Mouse (Mus musculus): ENCODE results near the gene Syne2. TPM values are rescaled to one million over a fixed set of nuclear protein-coding genes. Genes with fewer than 3 reads are reported as not detected.
"Not testable (repeated sequence)": the region's sequence is repeated elsewhere in the genome, so short reads cannot be mapped to it uniquely, and the experiment has no call there.

Syne2 gene
- 10 to 100 TPM; 23.3 to 28.4 (median 24.6) TPM for total RNA-seq (2022)

DNA sequence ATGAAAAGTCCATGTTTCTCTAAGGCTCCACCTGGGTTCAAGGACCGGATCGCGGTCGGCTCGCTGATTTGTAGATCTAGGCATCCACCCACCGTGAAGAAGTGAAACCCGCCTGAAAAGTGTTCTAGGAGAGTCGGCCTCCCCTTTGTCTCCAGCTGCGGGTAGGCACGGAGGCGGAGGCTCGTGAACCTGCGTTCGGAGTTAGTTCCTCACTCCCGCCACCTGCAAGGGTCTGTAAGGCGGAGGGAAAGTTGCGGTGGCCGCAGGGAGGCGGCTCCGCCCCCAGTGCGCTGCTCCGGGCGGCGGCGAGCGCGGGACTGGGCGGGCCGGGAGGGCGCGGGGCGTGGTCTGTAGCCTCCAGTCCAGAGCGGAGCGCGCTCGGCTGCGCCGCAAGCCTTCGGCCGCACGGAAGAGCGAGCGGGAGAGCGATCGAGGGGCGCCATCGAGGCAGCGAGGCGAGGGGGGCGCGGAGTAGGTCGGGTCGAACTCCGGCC is at the start of gene Syne2:
Syne2 (plus strand) TSS at position 176 of the 494 bp plus-strand sequence.
- DNase-seq (ENCODE audit: low spot score in 2 of 2) = peak; percentile 6 to 33

DNA sequence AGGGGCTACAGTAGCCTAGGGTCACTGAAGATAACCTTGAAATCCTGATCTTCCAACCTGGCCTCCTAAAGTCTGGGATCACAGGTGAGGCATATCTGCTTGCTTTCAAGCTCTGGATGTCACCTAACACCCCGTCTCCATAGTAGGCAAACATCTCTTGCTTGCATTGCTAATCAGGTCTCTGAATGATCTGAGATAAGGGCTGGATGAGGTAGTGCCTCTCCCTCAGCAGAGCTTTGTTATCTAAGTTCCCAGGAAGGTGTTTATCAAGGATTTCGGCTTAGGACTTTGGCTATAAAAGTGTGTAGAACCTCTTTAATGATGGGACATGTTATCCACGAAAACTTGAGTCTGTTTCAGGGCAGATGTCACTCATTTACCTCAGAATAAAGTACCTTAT is 46.5 kb upstream of the Syne2 start:
- DNase-seq (ENCODE audit: low spot score in 2 of 2) = no peak

DNA sequence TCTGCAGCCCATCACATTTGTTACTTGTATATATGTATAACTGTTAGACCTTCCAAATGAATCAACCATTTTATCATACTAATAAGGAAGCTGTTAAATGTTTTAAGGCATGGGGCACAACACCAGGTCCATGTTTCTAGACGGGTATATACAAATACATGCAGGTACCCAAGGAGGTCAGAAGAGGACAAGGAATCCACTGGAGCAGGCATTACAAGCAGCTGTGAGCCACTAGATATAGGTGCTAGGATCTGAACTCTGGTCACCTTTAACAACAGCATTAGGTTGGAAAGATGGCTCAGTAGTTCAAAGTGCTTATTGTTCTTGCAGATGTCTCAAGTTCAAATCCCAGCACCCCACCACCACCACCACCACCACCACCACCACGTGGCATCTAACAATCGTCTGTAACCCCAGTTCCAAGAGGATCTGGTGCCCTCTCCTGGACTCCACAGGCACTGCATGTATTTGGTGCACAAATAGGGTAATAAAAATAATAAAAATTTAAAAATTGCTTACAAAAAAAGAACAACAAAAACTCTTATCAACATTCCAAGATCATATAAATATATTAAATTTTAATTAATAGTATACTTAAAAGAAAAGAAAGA is 45.4 kb upstream of the Syne2 start:
- peak in 1 of 2 experiments; percentile 27 for DNase-seq (ENCODE audit: low spot score in 2 of 2)

DNA sequence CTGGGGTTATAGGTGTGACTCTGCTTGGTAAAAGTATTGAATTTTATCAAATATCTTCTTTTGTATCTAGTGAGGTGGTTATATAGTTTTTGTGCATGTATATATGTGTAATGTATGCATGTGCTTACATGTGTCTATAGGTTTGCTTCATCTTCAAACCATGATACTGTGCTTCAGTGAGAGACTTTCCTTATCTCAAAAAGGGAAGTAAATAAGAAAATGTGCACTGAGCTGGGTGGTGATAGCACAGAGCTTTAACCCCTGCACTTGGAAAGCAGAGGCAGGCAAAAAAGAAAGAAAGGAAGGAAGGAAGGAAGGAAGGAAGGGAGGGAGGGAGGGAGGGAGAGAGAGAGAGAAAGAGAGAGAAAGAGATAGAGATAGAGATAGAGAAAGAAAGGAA is 36.5 kb upstream of the Syne2 start:
- DNase-seq (ENCODE audit: low spot score in 2 of 2) = no peak

DNA sequence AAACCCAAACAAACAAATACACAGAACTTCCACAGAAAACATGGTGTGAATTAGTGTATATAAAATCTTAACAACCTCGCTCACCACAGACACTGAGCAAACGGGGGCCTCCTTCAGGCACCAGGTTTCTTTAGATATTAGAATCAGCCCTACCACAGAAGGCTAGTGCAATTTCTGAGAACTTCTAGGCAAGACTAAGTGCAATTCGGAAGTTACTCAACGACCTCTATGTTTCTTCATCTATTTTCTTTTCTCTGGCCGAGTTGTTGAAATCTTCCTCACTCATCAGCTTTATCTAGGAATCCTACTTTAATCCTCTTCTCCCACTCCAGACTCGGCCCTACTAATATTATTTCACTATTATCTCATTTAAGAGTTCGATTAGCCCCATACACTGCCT is 35.9 kb upstream of the Syne2 start:
- DNase-seq (ENCODE audit: low spot score in 2 of 2) = no peak

DNA sequence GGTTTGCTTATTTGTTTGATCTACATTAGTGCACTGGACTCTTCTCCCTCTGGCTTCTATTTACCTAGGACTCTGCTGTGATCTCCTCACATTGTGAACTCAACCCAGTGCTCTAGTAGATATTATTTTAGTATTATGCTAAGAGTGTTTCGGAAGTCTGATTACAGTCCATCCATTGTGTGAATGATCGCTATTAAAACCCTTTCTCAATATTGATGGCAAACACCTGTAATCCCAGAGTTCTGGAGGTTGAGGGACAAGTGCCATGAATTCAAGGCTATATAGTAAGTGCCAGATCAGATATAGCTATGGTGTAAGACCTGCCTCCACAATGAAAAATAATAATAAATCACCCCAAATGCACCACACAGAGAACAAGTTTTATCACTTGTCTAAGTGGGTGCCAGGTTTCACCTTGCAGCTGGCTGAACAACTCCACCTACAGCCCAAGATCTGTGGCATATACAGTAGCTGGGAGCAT is 33.6 kb upstream of the Syne2 start:
- DNase-seq (ENCODE audit: low spot score in 2 of 2) = no peak

DNA sequence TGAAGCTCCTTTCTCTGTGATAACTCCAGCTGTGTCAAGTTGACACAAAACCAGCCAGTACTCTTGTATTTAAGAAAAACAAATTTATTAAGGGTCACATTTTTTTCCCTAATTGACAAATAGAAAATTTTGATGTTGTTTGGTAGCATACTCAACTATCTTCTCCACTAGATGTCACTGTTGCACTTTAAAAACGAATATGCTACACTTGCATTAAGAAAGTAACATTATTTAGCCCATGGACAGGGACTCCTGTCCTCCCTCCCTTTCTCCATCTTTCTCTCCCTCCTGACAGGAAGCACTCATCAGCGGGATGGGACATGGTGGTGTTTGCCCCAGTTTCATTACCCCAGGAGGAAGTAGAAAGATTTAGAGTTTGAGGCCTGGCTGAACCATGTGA is 31.3 kb upstream of the Syne2 start:
- not testable (repeated sequence) for DNase-seq (ENCODE audit: low spot score in 2 of 2)

DNA sequence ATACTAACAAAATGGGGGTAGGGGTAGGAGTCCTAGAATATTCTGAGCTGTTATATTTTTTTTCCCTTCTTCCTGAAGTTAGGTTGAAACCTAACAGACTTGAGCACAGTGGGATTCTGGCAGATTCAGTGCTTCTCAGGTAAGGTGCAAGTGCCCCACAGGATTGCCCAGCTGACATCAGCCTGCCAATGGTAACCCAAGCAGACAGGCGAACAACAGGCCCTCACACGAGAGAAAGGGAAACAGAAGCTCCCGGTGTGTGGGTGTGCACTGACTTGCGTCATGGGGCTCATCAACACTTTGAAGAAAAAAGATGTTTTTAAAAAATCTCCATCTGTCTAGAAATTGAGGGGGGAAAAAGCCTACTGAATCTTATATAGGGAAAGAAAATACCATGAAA is 28.5 kb upstream of the Syne2 start:
- peak; percentile 46 to 49 for DNase-seq (ENCODE audit: low spot score in 2 of 2)

DNA sequence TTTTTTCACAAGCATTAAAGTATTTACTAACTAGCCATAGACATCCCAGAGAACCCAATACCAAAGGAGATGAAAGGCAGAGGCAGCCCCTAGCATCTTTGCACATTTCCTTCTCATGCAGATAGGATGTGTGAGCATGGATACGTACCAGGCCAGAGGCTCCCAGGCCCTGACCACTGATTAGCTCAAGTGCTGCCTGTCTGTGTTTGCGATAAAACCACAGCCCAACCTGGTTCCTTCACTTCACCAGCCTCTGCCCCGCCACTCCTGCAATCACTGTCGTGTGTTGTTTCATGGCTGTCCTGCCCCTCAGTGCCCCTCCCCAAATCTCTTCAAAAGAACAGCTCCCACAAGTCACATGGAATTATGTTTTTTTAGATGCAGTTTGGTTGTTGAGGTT is 23.4 kb upstream of the Syne2 start:
- DNase-seq (ENCODE audit: low spot score in 2 of 2) = no peak

DNA sequence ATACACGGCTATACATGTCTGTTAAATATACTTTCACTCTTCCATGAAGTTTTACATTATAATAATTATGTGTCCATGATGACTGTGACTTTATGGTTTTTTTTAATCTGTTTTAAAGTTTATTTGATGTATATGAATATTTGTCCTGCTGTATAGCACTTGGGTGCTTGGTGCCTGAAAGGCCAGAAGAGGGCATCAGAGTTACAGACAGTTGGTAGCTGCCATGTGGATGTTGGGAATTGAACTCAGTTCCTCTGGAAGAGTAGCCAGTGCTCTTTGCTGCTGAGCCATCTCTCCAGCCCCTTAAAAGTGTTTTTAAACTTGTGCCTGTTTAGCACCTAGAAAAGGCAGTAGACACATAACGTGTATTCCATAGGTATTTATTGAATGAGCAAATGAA is 21.4 kb upstream of the Syne2 start:
- DNase-seq (ENCODE audit: low spot score in 2 of 2) = no peak

DNA sequence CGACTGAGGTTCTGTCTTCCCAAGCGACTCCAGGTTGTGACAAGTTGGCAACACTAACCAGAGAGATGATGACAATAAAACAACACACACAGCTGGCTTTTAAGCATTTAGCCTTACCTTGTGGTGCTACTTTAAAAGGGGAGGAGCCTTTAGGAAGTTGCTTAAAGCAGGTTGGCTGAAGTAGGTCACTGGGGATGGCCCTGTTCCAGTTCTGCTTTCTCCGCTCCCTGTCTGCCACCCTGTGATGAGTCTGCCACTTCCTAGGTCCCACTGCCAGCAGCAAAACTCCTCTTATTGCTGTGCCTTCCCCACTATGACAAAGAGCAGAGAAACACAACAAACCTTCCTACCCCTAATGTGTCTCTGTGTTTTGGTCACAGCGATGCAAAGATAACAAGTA is 11.7 kb upstream of the Syne2 start:
- no peak for DNase-seq (ENCODE audit: low spot score in 2 of 2)

DNA sequence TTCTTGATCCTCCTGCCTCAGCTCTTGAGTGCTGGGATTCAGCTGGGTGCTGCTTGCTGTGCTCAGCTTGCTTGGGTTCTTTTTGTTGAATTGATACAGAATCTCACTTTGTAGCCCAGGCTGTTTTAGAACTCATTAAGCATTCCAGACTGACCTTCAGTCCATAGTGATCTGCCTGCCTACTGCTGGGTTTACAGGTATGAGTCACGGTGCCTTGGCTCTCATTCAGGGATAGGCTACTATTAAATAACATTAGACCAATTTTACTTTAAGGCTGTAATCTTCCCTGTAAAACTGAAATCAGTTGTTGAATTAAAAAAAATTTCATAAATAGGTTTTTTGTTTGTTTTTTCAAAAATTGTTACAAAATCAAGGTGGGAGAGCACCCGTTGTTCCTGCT is 4.2 kb upstream of the Syne2 start:
- no peak for DNase-seq (ENCODE audit: low spot score in 2 of 2)

DNA sequence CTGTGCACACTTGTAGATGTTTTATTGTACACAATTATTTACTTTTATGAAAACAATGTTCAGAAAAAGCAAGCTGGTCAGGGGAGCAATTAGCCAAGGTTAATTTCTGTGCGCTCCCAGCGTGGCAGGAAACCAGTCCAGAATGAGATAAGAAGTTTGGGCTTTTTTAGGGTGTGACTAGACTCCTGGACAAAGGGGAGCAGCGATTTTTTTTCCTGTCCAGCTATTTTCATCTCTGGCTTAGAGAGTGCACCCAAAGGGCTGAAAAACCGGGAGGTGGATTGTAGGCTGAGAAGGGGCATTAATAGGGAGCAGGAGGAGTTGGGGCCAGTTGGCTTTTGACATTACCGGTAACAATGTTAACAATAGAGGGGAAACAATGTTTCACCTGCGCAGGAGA is 3.4 kb upstream of the Syne2 start:
- no peak for DNase-seq (ENCODE audit: low spot score in 2 of 2)

DNA sequence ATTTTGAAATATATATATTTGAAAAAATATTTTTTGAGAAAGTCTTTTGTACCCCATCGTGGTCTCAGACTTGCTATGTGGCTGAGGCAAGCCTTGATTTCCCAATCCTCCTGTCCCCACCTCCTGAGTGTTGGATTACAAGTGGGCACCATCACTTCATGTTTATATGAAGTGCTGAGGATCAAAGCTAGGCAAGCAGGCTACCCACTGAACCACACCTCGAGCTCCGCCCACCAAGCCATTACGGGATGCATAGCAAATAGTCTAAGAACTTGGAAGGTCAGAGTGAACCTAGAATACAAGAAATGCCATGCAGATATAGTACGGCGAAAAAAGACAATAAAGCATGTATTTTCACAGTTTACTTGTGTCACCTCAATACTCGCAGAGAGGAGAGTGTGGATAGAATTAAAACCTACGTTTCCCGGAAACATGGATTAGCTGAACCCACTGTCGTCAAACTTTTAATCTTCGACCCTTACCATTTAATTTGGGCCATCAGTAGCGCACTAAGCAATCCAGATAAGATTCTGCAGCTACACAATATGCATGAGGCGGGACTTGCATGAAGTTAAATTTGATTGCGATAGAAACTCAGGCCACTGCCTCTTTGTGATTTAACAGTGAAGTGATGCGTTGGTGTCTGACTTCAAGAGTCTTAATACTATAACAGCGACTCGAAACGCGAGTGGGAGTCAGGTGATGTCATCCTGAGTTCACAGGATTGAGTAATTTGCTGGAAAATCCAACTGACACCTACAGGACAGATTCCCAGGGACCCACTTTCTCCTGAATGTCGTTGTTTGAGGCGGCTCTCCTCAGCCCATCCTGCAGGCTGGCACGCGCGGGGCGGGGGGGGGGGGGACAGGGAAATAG is 715 bp upstream of the Syne2 start:
- no peak for DNase-seq (ENCODE audit: low spot score in 2 of 2)

DNA sequence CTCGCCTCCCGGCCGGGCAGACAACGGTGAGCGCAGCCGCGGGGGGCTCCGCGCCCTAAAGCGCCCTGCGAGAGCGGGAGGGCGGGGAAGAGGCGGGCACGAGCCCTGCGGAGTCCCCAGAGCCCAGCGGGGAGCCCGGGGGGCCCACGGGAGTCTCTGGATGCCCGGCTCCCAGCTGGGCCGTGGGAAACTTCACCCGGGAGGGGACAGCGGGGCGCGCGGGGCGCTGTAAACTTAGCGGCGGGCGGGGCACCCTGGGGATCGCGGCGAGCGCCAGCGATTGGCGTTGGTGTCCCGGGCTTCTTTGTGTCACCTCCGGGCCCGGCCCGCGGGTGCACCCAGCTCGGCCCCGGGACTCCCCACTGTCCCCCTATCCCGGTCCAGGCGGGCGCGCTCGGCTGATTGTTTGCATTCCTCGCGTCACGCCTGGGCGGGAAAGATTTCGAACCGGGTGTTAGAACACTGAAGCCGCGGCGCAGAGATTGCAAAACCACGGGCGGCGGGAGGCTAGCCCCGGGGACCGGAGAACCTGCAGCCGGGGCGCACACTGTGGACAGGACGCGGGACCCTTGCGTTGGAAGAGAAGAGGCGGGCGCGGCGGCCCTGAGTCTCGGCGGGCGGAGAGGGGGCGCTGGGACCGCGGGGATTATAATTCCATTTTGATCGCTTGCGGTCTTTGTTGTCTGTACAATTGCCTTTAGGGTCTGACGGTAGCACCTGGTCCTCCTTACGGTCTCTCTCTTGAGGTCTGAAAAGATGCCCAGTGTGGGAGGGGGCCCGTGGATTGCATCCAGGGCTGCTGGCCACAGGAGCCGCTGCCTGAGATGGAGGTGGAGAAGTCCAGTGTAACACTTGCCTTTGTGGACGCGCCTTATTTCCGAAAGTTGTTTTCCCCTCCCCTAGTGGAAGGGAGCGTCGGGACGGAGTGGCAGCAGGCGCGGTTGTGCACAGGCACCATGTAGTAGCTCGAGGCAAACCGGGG is 810 bp downstream of the Syne2 start:
- peak in 1 of 2 experiments; percentile 19 for DNase-seq (ENCODE audit: low spot score in 2 of 2)

DNA sequence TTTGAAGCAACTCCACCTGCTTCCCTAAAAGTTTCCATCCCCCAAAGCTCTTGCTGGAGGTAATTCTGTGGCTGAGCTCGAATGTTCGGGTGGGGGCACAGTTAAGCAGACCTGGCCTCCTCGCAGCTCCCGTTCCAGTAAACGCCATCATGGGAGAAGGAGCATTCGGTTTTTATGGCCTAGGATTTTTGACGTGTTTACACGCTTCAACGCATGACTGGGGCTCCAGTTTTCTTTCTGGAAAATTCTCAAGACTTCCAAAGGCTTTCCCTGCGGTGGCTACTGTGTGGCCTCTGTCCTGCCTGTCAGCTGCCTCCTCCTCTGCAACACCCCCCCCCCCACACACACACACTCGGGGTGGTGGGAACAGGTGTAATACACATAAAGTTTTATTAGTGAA is 1.5 kb downstream of the Syne2 start:
- DNase-seq (ENCODE audit: low spot score in 2 of 2) = no peak

DNA sequence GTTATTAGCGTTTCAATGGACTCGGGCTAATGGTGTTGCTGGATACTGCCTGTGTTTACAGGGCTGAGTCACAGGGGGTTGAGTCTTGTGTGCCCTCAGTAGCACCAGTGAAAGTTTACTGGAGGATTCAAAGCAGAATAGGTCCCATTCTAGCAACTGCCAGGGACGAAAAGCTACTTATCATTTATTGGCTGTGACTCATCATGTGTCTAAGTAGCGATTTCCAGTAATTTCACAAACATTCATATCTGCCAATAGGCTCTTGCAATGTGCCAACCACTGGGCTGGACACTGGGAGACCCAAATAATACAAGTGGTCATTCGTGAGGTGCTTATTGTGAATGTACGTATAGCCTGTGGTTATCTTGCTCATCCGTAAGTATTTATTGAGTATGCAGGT is 2.3 kb downstream of the Syne2 start:
- DNase-seq (ENCODE audit: low spot score in 2 of 2) = no peak

DNA sequence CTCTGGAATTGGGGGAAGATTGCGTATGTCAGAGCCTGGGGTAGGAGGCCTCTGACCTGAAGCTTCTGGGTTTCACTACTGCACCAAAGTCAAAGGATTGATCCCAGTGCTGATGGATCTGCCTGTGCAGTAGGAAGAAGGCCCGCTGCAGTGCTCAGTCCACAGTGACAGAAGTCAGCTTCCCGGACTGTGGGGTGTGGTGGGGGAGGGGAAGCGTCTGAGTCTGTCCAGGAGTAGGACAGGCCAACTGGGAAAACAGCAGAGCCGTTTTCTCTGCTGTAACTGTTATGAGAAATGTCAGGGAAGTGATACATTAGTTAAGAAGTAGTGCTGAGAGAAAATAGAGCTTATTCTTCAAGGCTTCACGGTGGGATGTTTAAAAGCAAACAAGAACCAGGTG is 4.2 kb downstream of the Syne2 start:
- no peak for DNase-seq (ENCODE audit: low spot score in 2 of 2)

DNA sequence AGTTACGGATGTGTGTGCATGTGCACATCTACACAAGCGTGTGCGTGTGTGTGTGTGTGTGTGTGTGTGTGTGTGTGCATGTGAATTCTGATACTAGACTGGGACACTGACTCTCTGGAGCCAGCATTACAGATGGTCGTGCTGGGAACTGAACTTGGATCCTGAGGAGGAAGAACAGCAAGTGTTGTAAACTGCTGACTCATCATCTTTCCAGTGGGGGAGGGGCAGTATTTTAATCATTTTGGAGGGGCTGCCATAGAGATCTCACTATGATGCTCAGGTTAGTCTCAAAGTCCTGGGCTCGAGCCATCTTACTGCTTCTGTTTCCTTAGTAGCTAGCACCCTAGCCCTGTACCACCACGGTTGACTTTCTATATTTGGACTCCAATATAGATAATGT is 5.5 kb downstream of the Syne2 start:
- DNase-seq (ENCODE audit: low spot score in 2 of 2) = no peak

DNA sequence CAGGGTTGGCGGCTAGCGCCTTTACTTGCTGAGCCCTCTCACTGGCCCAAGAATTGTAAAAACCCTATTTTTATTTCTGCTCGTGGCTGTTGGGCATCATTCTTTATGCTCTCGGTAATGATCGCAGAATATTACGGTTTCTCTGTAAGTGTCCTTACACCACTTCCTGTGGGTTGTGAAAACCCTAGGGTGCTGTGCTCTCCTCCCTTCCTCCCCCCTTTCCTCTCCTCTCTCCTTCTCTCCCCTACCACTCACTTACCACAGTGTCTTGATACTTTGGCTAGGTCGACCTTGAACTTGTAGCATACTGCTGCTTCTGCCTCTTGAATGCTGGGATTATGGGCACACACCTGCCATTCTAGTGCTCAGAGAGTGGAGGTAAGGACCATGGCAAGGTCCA is 7.5 kb downstream of the Syne2 start:
- DNase-seq (ENCODE audit: low spot score in 2 of 2) = no peak

DNA sequence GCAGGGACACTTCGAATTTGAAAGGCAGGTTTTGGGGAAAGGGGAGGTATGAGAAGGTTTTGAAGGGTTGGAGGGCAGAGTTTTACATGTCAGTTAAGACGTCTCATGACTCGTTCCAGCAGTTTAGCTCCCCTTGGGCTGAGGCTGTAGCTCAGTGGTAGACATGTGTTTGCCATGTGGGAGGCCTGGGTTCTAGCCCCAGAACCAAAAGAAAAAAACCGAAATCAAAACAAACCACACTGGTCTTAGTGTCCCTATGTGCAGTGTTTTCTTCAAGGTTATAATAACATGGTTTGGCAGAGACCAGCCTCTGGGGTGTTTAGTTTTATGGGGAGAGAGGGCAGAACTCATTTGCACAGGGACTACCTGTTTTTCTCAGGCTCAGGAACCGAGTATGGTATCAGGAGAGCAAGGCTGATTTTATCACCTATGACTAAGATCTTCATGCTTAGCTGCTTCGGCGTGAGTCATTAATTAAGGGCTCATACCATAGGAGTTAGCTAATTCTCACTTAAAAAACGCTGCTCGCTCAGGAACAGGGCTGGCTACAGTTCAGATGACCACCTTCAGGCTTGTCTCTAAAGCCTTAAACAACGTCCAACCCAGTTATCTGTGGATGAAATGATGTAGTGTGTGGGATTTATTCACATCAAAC is 8.9 kb downstream of the Syne2 start:
- DNase-seq (ENCODE audit: low spot score in 2 of 2) = no peak
